Mouse (Mus musculus) heart, postnatal 25 days (tissue): Measurements from ENCODE around the gene Mthfsl. TPM values are rescaled to one million over a fixed set of nuclear protein-coding genes. Genes with fewer than 3 reads are reported as not detected.
"Not testable (repeated sequence)": the region's sequence is repeated elsewhere in the genome, so short reads cannot be mapped to it uniquely, and the experiment has no call there.

ENCODE experiments used
- DNase-seq: peaks from one replicate; pipeline ENCODE4 v3.0.0; 2022; ENCODE audit warnings: low spot score
- intact Hi-C: fragments of 180-260 bp; cut with DNase I; formaldehyde crosslinking; loops from one replicate; pipeline ENCODE4 v1.15.1; 2025
- total RNA-seq, 2 experiments: library from RNA; stranded (reverse); gene quantifications; 2 replicates each; pipeline ENCODE4 v1.2.3; 2021

Mthfsl gene
- total RNA-seq, 2 experiments from 2014 or later: 14.6 to 15.5 TPM

- intact Hi-C loops, DNase-seq: not testable (repeated sequence)
These were observed 14.9 kb downstream of the Mthfsl start for GRCm38 (mm10) chr9:88705157-88705556.

GRCm38 (mm10) chr9:88698746-88699145 is 21.4 kb downstream of the Mthfsl start:
- intact Hi-C loops, DNase-seq: not testable (repeated sequence)

- intact Hi-C loops, DNase-seq: not testable (repeated sequence)
These were observed 28.8 kb downstream of the Mthfsl start for GRCm38 (mm10) chr9:88691307-88691706.

GRCm38 (mm10) chr9:88689451-88689850 is 30.6 kb downstream of the Mthfsl start:
- intact Hi-C loops: not testable (repeated sequence)

GRCm38 (mm10) chr9:88686719-88687118 is 33.4 kb downstream of the Mthfsl start:
- DNase-seq, intact Hi-C loops: not testable (repeated sequence)

More at GRCm38 (mm10) chr9:88689451-88689850, 30.6 kb downstream of the Mthfsl start:
- DNase-seq: not testable (repeated sequence)

- intact Hi-C loops, DNase-seq: not testable (repeated sequence)
These were observed 61.8 kb downstream of the Mthfsl start for GRCm38 (mm10) chr9:88658341-88658740.

- intact Hi-C loops, DNase-seq: not testable (repeated sequence)
These were observed 69.4 kb downstream of the Mthfsl start for GRCm38 (mm10) chr9:88650742-88651141.

Other genes with a start within 250 kb of the Mthfsl start
- 10 to 100 TPM; 53.0 to 64.1 TPM for gene Syncrip, start 237.7 kb downstream of the Mthfsl start, total RNA-seq
- gene Zfp949, start 172.3 kb downstream of the Mthfsl start, total RNA-seq: 1 to 10 TPM; 6.0 to 9.6 TPM
- gene Trim43a, start 139.4 kb downstream of the Mthfsl start, total RNA-seq: under 1 TPM in 1 of 2 experiments, not detected in 1; 0.17 TPM
- gene Bcl2a1d, start 11.6 kb upstream of the Mthfsl start, total RNA-seq: under 1 TPM; 0.34 to 0.70 TPM
- gene Trim43c, start 118.9 kb upstream of the Mthfsl start, total RNA-seq: not detected
- gene Bcl2a1a, start 236.6 kb upstream of the Mthfsl start, total RNA-seq: not detected